8 mouse cellular contexts compared by ENCODE assay signal in genomic region chr2:70559520-70559919, GRCm38 (mm10). TPM values are rescaled to one million over a fixed set of nuclear protein-coding genes. Genes with fewer than 3 reads are reported as not detected.
DNase-seq lines count a peak whose midpoint lies in the region; ATAC-seq and TF ChIP-seq lines count a peak whose summit lies in the region.

No protein-coding gene starts in this region.

- WGBS in heart, adult 2 months, result 2% methylated on average over 13 of the region's 13 CpGs
- 1% methylated on average over 13 of the region's 13 CpGs for WGBS in heart, embryonic 12.5 days
- 1% methylated on average over 13 of the region's 13 CpGs for WGBS in heart, embryonic 10.5 days
- WGBS in liver, adult 2 months, result 4% methylated on average over 13 of the region's 13 CpGs

- H3K36me3 ChIP-seq in heart, adult 2 months (ENCODE audit: control insufficient read depth, insufficient read depth, low read length), result no peaks in the 10 kb centered on the region
- H3K36me3 ChIP-seq in heart, embryonic 12.5 days, result no peaks in the 10 kb centered on the region
- no peaks in the 10 kb centered on the region for H3K36me3 ChIP-seq in heart, embryonic 10.5 days
- no peaks in the 10 kb centered on the region for H3K36me3 ChIP-seq in liver, adult 2 months (ENCODE audit: control insufficient read depth, insufficient read depth, low read length)

- H3K27me3 ChIP-seq in heart, adult 2 months (ENCODE audit: control insufficient read depth, insufficient read depth, low read length), result peaks cover 15% of the 10 kb centered on the region
- peaks cover 75% of the 10 kb centered on the region for H3K27me3 ChIP-seq in heart, embryonic 12.5 days (replicated peaks)
- H3K27me3 ChIP-seq in heart, embryonic 10.5 days (ENCODE audit: insufficient read depth, poor library complexity, severe bottlenecking), result peaks cover 67% of the 10 kb centered on the region
- H3K27me3 ChIP-seq in liver, adult 2 months (ENCODE audit: control insufficient read depth, insufficient read depth, low read length), result peaks cover 18% of the 10 kb centered on the region; the same call in 1 of the 2 replicates

- H3K79me2 ChIP-seq in heart, adult 2 months (replicated peaks; ENCODE audit: control insufficient read depth, insufficient read depth, low read length), result no peaks in the 10 kb centered on the region
- H3K79me2 ChIP-seq in liver, adult 2 months (ENCODE audit: control insufficient read depth, insufficient read depth, low read length), result no peaks in the 10 kb centered on the region

- peak; percentile 61 for DNase-seq in heart, adult 2 months
- DNase-seq in adrenal gland, adult 2 months, result peak; percentile 77
- DNase-seq in heart, embryonic 10.5 days (ENCODE audit: low spot score), result peak; percentile 80
- DNase-seq in liver, adult 2 months (ENCODE audit: extremely low read depth, low read depth, low spot score), result peak; percentile 4
- peak; percentile 17 to 89 for DNase-seq in natural killer cell, adult 2 months (ENCODE audit: low spot score in 2 of 2)
- peak; percentile 86 for DNase-seq in thymus, postnatal 0 days (ENCODE audit: low spot score)
- no peak for DNase-seq in layer of hippocampus, adult 11-12 months (ENCODE audit: low spot score)

- intact Hi-C loops in heart, adult 2 months (cut with DNase I), result loop anchor here (10.0 kb wide), 1 partner anchor 285 kb away; no protein-coding TSS in a partner anchor

- TF ChIP-seq POLR2A in heart, adult 2 months (IDR thresholded peaks at IDR 0.05; ENCODE audit: insufficient read depth, low read depth, low read length), result no peak
- no peak for TF ChIP-seq POLR2A in liver, adult 2 months (IDR thresholded peaks at IDR 0.05; ENCODE audit: extremely low read depth, insufficient read depth, low read length)

- no peaks in the 10 kb centered on the region for H3K9me3 ChIP-seq in heart, embryonic 12.5 days (replicated peaks)
- no peaks in the 10 kb centered on the region for H3K9me3 ChIP-seq in heart, embryonic 10.5 days

- H3K4me1 ChIP-seq in heart, adult 2 months (ENCODE audit: control insufficient read depth, insufficient read depth, low read length), result no peaks in the 10 kb centered on the region
- H3K4me1 ChIP-seq in heart, embryonic 12.5 days (replicated peaks), result peaks cover 27% of the 10 kb centered on the region
- peaks cover 40% of the 10 kb centered on the region for H3K4me1 ChIP-seq in heart, embryonic 10.5 days
- no peaks in the 10 kb centered on the region for H3K4me1 ChIP-seq in liver, adult 2 months (ENCODE audit: control insufficient read depth, insufficient read depth, low read length)

- no peak overlapping the region for H3K27ac ChIP-seq in heart, adult 2 months
- no peak overlapping the region for H3K27ac ChIP-seq in heart, embryonic 12.5 days (ENCODE audit: poor library complexity, severe bottlenecking)
- H3K27ac ChIP-seq in heart, embryonic 10.5 days, result no peak overlapping the region
- H3K27ac ChIP-seq in liver, adult 2 months (replicated peaks; ENCODE audit: insufficient read depth, low read depth, low read length), result no peak overlapping the region

- no peak overlapping the region for H3K4me3 ChIP-seq in heart, adult 2 months
- H3K4me3 ChIP-seq in heart, embryonic 12.5 days, result no peak overlapping the region
- H3K4me3 ChIP-seq in heart, embryonic 10.5 days, result no peak overlapping the region
- no peak overlapping the region for H3K4me3 ChIP-seq in liver, adult 2 months (ENCODE audit: insufficient read depth, low read depth, low read length)

- no peak overlapping the region for H3K4me2 ChIP-seq in heart, embryonic 12.5 days

- no peak overlapping the region for H3K9ac ChIP-seq in heart, adult 2 months (ENCODE audit: low read depth, low read length)
- no peak overlapping the region for H3K9ac ChIP-seq in heart, embryonic 12.5 days
- no peak overlapping the region for H3K9ac ChIP-seq in liver, adult 2 months (ENCODE audit: low read depth, low read length)

- TF ChIP-seq EP300 in heart, adult 2 months (IDR thresholded peaks at IDR 0.05; ENCODE audit: insufficient read depth, low read depth, low read length), result no peak

- ATAC-seq in heart, embryonic 12.5 days (ENCODE audit: insufficient number of reproducible peaks, low FRiP score), result no peak

- no peak for TF ChIP-seq CTCF in heart, adult 2 months (IDR thresholded peaks at IDR 0.05)
- TF ChIP-seq CTCF in liver, adult 2 months (IDR thresholded peaks at IDR 0.05; ENCODE audit: low read depth, low read length), result no peak

RNA-seq across cellular contexts. Expression of gene Gad1, which starts 6.6 kb away (rescaled TPM):
- under 1 TPM; 0.23 to 0.45 TPM for total RNA-seq in heart, adult 2 months (2021)
- 0.04 and 0.12 TPM in 2 replicates for polyA plus RNA-seq in heart, adult 2 months (2012; rRNA removed)
- polyA plus RNA-seq in heart, embryonic 12.5 days (2016; fragmentation: Nextera tagmentation; extraction: Ambion mirVana), result 0.22 and 0.33 TPM in 2 replicates
- total RNA-seq in adrenal gland, adult 2 months (2021), result 1 to 10 TPM; 4.2 to 9.5 TPM
- 4.2 and 8.0 TPM in 2 replicates for polyA plus RNA-seq in adrenal gland, adult 2 months (2012; rRNA removed)
- polyA plus RNA-seq in heart, embryonic 10.5 days (2016; fragmentation: Nextera tagmentation; extraction: Ambion mirVana), result 0.15 TPM in 1 of 2 replicates, not detected in the other
- 0.20 TPM in 1 of 2 replicates, not detected in the other for total RNA-seq in liver, adult 2 months (2014; rRNA removed)
- not detected in 2 replicates for polyA plus RNA-seq in liver, adult 2 months (2012; rRNA removed)
- polyA plus RNA-seq in thymus, postnatal 0 days (2015; fragmentation: Nextera tagmentation; extraction: Ambion mirVana), result 0.29 and 0.49 TPM in 2 replicates

RNA-seq across cellular contexts. Expression of gene Erich2, which starts 50.9 kb away (rescaled TPM):
- total RNA-seq in heart, adult 2 months (2021), result not detected
- 1.0 TPM in 1 of 2 replicates, not detected in the other for polyA plus RNA-seq in heart, adult 2 months (2012; rRNA removed)
- polyA plus RNA-seq in heart, embryonic 12.5 days (2016; fragmentation: Nextera tagmentation; extraction: Ambion mirVana), result 0.36 and 0.64 TPM in 2 replicates
- under 1 TPM in 1 of 2 experiments, not detected in 1; 0.17 TPM for total RNA-seq in adrenal gland, adult 2 months (2021)
- polyA plus RNA-seq in adrenal gland, adult 2 months (2012; rRNA removed), result 0.10 and 0.15 TPM in 2 replicates
- 0.41 and 0.57 TPM in 2 replicates for polyA plus RNA-seq in heart, embryonic 10.5 days (2016; fragmentation: Nextera tagmentation; extraction: Ambion mirVana)
- total RNA-seq in liver, adult 2 months (2014; rRNA removed), result not detected in 2 replicates
- not detected in 2 replicates for polyA plus RNA-seq in liver, adult 2 months (2012; rRNA removed)
- 0.27 and 0.31 TPM in 2 replicates for polyA plus RNA-seq in thymus, postnatal 0 days (2015; fragmentation: Nextera tagmentation; extraction: Ambion mirVana)
